Mouse (Mus musculus): ENCODE results near the gene Creb5. TPM values are rescaled to one million over a fixed set of nuclear protein-coding genes. Genes with fewer than 3 reads are reported as not detected.
A peak's percentile ranks its signal among the peaks of the same experiment; 100 is the strongest.

The Creb5 gene
- total RNA-seq, 2 experiments from 2014 or later, result 12.5 to 15.7 TPM

DNA sequence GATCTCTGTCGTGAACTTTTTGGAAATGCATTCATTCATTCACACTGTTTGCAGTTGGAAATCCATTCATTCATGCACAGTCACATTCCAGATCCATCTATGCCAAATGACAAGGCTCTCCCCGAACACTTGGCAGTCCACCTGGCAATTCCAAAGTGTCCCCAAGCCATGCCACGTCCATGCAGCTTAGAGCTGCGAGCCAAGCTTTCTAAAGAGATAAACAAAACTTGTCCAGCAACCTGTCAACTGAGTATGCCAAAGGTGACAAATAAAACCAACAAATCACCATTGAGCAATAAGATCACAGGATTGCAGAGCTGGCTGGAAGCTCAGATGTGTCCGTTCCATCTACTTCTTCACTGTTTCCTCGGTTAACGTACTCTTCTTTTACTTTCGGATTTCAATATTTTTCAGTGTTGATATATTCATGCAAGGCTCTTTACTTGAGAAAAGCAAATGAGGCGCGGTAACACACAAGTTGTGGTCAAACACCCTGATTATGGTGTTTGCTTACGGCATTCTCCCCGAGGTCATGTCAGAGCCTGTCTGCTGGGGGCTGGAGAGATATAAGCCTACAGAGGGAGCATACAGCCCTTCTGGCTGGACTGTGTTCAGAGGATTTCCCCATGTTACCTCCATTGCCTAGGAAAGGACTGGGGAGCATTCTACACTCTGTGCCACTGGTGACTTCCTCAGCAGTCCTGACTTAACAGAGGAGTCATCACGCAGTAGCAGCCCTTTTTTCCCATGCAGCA is 236.8 kb downstream of the Creb5 start:
- intact Hi-C loops (cut with DNase I), result no loop called here
- DNase-seq, result peak in 1 of 2 experiments; percentile 50

DNA sequence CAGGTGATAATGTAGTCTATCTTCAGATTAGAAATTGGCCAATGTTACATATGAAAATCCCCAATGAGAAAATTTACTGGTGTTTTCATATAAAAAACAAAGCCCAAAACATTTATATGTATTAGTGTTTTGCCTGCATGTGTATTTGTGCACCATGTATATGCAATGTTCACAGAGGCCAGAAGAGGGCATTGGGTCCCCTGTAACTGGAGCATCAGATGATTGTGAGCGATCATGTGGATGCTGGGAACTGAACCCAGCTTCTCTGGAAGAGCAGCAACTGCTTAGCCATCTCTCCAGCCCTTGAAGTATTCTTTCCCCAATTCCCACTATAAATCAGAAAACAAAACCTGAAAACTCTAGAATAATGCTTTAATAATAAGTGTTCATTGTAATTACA is 239.4 kb downstream of the Creb5 start:
- intact Hi-C loops (cut with DNase I), result no loop called here
- no peak for DNase-seq

- intact Hi-C loops (cut with DNase I), result no loop called here
- DNase-seq, result no peak
Measured at GRCm38 (mm10) chr6:53530742-53531141, 243.7 kb downstream of the Creb5 start.

- peak in 1 of 2 experiments; percentile 29 for DNase-seq
- intact Hi-C loops (cut with DNase I), result no loop called here
Measured at GRCm38 (mm10) chr6:53531461-53531860, 244.4 kb downstream of the Creb5 start.

- intact Hi-C loops (cut with DNase I), result no loop called here
- DNase-seq, result peak; percentile 26 to 63
Measured at GRCm38 (mm10) chr6:53537530-53537929, 250.5 kb downstream of the Creb5 start.

- DNase-seq, result no peak
- intact Hi-C loops (cut with DNase I), result loop anchor here (5.0 to 10.0 kb wide), 2 partner anchors 183 to 274 kb away; no protein-coding TSS in a partner anchor
Measured at GRCm38 (mm10) chr6:53541798-53542197, 254.7 kb downstream of the Creb5 start.

DNA sequence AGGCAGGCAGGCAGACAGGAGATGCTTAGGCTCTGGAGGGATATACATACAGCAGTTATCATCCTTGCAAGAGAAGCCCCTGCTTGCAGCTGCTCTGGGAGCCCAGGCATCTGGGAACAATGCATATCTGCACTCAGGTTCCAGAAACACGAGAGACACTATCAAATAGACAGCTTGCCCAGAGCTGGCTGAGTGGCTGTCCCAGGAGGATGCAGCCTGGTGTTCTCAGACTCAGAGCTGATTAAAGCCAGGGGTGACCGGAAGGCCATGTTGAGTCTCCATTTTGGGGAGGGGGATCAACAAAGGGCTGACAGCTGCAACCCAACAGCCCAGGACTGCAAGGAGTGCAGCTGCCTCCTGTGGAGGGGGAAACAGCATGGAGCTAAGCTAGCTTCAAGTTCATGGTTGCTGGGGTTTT is 258.4 kb downstream of the Creb5 start:
- no peak for DNase-seq
- intact Hi-C loops (cut with DNase I), result loop anchor here (10.0 kb wide), 1 partner anchor 179 kb away; no protein-coding TSS in a partner anchor

DNA sequence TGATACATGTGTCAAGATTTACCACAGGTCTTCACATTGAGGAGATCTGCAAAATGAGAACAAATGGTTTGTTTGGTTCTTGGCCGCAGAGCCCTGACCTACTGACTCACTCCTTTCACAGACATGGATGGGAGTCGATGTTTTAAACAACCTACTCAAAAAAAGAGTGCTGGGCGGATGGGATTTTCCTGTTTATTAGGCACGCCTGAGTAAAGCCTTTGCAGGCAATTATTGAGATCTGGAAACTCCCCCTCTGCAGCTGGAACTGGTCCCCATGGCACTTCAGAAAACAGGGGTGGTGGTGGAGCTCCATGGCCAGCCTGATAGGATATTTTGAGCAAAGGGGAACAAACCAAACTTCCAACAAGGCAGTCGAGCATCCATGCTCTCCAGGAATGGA is 258.9 kb downstream of the Creb5 start:
- intact Hi-C loops (cut with DNase I), result loop anchor here (10.0 kb wide), 1 partner anchor 179 kb away; no protein-coding TSS in a partner anchor

GRCm38 (mm10) chr6:53548236-53548635 is 261.2 kb downstream of the Creb5 start:
- intact Hi-C loops (cut with DNase I), result loop anchor here (10.0 kb wide), 1 partner anchor 177 kb away; no protein-coding TSS in a partner anchor
- DNase-seq, result no peak

More for the DNA sequence above, 258.9 kb downstream of the Creb5 start:
- no peak for DNase-seq

GRCm38 (mm10) chr6:53549409-53549808 is 262.3 kb downstream of the Creb5 start:
- intact Hi-C loops (cut with DNase I), result loop anchor here (10.0 kb wide), 1 partner anchor 175 kb away; no protein-coding TSS in a partner anchor
- no peak for DNase-seq

DNA sequence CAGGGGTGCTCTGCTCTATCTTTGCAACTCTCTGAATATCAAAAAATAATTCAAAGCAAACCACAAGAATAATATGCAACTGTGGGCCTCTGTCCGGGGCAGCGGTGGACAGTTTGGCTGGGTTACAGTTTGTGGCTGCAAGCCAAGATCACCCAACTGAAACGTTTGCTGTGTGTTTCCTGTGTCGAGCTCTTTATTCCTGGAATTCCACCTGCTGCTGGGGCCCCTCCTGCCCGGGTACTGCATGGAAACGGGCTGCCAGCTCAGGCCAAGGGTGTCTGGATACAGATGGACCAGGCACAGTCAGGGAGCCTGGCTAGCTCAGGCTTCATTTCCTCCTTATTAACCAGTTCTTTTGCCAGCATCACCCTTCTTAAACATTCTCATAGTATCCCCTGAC is 269.0 kb downstream of the Creb5 start:
- peak in 1 of 2 experiments; percentile 44 for DNase-seq
- intact Hi-C loops (cut with DNase I), result no loop called here

GRCm38 (mm10) chr6:53560928-53561327 is 273.9 kb downstream of the Creb5 start:
- no peak for DNase-seq
- intact Hi-C loops (cut with DNase I), result no loop called here

- DNase-seq, result no peak
- intact Hi-C loops (cut with DNase I), result no loop called here
Measured at GRCm38 (mm10) chr6:53562586-53562985, 275.5 kb downstream of the Creb5 start.

DNA sequence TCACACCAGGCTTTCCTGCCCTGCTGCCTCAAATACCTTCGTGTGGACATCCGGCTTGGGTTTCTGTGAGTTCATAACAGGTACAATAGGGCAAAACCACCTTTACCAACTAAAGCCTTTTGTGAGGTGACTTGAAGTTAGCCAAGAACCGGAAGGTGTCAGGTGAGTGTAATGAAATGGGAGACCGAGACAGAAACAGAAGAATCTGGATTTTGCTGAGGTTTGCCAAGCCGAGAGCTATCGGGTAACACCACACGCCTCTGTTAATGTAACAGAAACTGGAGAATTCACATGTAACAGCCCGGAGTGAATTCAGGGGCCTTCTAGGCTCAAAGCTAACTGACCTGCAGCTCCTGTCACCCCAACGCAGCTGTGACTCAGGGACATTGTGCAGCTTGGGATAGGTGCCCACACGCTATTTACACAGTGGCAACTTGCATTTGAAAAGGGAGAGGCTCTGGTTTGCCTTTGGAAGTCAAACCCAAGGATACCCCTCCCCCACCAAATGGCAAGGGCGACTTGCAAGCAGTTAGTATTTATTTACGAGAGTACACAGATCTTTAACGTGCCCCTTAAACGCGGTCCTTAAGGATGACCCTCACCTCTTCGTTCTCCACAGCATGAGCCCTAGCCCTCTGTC is 276.6 kb downstream of the Creb5 start:
- no peak for DNase-seq
- intact Hi-C loops (cut with DNase I), result no loop called here

DNA sequence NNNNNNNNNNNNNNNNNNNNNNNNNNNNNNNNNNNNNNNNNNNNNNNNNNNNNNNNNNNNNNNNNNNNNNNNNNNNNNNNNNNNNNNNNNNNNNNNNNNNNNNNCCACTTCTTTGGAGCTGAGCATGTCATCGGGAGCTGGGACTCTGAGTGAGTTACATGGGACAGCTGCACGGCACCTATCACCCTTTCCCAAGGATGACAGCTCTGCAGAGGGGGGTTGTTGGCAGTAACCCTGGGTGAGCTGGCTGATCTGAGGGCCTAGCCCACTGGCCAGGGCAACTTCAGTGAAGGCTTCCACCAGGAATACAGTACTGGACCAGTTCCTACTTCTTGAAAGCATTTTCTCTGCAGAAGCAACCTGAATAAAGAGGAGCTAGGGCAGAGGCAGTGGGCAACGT is 282.4 kb downstream of the Creb5 start:
- DNase-seq, result no peak
- intact Hi-C loops (cut with DNase I), result no loop called here

- DNase-seq, result no peak
- intact Hi-C loops (cut with DNase I), result no loop called here
Measured at GRCm38 (mm10) chr6:53570906-53571305, 283.8 kb downstream of the Creb5 start.

- DNase-seq, result no peak
- intact Hi-C loops (cut with DNase I), result no loop called here
Measured at GRCm38 (mm10) chr6:53571571-53572122, 284.6 kb downstream of the Creb5 start.

DNA sequence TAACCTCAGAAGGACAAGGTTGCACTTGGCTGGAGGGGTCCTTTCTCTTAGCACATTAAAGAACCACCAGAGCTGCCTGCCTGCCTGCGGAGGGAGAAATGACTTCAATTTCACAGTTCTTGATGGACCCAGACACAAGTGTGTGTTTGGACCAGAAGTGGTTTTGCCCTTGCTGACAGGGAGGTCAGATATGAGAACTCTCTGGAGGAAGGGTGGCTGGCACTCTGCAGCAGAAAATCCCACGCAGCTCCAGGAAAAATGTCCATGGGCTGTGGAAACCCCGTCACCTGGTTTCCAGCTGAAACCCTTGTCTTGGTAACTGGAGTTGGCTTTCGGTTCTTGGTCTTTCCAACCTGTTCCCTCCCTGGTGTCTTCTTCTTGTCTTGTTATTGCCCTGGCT is 285.4 kb downstream of the Creb5 start:
- intact Hi-C loops (cut with DNase I), result no loop called here
- peak; percentile 28 to 43 for DNase-seq

DNA sequence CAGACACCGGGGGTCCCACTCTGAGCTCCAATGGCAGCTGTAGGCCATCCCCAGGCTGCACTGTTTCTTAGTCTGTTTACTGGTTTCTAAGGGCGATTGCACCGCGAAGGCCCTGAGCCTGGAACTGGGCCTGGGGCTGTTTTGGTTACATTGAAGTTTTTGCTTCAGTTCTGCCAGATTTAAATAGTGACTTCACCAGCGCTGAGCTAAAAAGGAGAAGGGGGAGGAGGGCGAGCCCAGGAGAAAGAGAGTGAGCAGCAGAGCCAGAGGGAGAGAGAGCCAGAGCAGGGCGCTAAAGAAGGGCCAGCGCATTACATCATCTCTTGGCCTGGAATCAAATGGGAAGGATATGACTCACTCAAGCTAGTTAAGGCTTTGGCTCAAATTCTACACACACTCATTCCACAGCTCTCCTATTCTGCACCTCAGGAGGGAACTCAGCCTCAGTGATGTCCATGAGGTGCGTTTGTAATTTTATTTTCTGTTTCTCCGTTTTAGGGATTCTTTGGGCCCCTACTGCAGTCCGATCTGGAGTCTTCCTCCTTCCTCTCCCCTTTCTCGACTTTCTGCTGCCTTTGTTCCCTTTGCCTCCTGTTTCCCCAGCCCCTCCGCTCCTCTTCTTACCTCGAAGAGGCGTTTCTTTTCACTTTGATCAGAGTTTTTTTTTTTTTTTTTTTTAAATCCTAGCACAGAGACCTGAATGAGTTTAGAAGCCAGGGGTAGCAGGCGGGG is 286.1 kb downstream of the Creb5 start:
- intact Hi-C loops (cut with DNase I), result no loop called here
- DNase-seq, result peak; percentile 85 to 92

DNA sequence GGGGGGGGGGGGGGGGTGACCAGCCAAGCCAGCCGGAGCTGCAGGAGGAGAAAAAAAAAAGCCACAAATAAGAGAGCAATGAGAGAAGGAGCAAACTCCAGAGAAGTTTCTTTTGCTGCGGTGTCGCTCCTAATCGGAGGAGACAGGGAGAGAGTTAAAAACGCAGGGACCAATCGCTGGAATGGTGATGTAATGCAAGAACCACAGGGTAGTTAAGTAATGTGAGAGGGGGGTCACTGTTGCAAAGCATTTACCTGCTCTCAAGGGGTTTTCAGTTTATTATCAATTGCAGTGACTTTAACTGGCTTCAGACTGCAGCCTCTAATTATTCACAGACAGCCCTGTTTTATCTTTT is 286.6 kb downstream of the Creb5 start:
- intact Hi-C loops (cut with DNase I), result no loop called here
- DNase-seq, result no peak

- no peak for DNase-seq
- intact Hi-C loops (cut with DNase I), result no loop called here
Measured at GRCm38 (mm10) chr6:53574097-53574496, 287.0 kb downstream of the Creb5 start.

Data from heart, postnatal 14 days (tissue).